Mouse (Mus musculus) small intestine, adult 2 months (tissue): ENCODE measurements at regions not wholly inside any gene's neighbourhood (a gene's known extent, or its start where the extent isn't known, plus 50 kb on each side); places are given as distances from the start of the nearest gene placed in this dataset.

Experiments
- CTCF ChIP-seq: fragments of 200-500 bp; IDR thresholded peaks from 2 replicates; pipeline ENCODE4 v1.5.1; 2012; ENCODE audit warnings: low read depth, mild to moderate bottlenecking, control low read depth, inconsistent platforms, low read length, moderate library complexity, mixed read lengths; ENCODE audit not compliant: insufficient replicate concordance, insufficient read length; ENCODE audit errors: extremely low read depth
- POLR2A ChIP-seq: fragments of 200-500 bp; IDR thresholded peaks from 2 replicates; pipeline ENCODE4 v1.6.1; 2012; ENCODE audit warnings: low read depth, mild to moderate bottlenecking, control low read depth, inconsistent platforms, low read length, moderate library complexity

DNA sequence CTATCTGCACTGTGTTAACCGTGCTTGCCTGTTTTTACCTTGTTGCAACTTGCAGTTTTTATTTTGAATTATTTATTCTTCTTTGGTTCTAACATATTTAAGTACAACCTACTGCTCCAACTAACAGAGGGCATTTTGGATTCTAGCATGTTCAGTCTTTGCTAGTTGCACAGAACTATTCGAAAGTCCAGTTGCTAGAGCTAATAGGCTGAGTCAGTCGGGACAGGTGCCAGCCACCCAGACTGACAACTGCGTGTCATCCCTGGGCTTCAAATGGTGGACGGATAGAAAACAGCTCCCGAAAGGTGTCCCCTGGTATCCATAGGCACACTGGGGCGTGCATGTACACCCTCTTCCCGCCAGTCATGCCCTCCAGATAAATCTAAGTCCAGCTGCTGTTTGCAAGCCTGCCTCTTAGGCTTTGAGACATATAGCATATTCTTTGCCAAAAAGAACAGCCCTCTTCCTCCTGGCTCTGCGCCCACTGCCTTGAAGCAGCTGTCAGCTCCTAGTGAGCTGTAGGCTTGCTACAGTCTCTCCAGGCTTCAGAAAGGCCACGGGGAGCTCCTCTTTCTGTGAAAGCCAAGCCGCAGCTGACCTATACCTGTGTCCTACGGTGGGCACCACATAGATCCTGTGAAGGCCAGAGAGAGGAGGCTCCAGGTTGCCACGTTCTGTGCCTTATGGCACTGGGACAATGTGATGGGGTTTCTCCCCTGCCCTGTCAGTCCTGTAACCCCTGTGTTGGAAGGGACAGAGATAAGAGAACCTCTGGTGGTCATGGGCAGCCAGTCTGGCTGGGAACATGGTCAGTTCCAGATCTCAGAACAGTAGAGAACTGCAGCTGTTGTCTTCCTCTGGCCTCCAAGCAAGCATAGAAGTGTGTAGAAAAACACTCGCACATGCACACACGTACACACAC lies 420.3 kb downstream of the Zfp704 start:
- TF ChIP-seq CTCF, result no peak
- no peak for TF ChIP-seq POLR2A
